13 mouse cellular contexts compared by ENCODE assay signal in genomic region chr15:99129956-99130910, GRCm38 (mm10). TPM values are rescaled to one million over a fixed set of nuclear protein-coding genes. Genes with fewer than 3 reads are reported as not detected.
DNase-seq lines count a peak whose midpoint lies in the region; ATAC-seq and TF ChIP-seq lines count a peak whose summit lies in the region.
"Had no signal": no experiment of that assay in that cellular context is flagged by ENCODE, and none has a peak within 500 bp of the region (broad histone marks: within the 10 kb centered on the region; RNA-seq: fewer than 3 reads in every experiment).

No protein-coding gene starts in this region.

- no peak for ATAC-seq in heart, embryonic 12.5 days (ENCODE audit: insufficient number of reproducible peaks, low FRiP score)
- ATAC-seq in midbrain, embryonic 11.5 days (ENCODE audit: low FRiP score): no peak
- no peak for ATAC-seq in midbrain, embryonic 16.5 days
- no peak for ATAC-seq in limb, embryonic 12.5 days (ENCODE audit: insufficient number of reproducible peaks, insufficient read depth, low FRiP score, low TSS enrichment, low read depth)

- H3K4me2 ChIP-seq in heart, embryonic 12.5 days: peak overlapping the region; percentile 26
- no peak overlapping the region for H3K4me2 ChIP-seq in midbrain, embryonic 11.5 days
- no peak overlapping the region for H3K4me2 ChIP-seq in midbrain, embryonic 16.5 days (ENCODE audit: low read length)
- H3K4me2 ChIP-seq in limb, embryonic 12.5 days: no peak overlapping the region

- H3K27ac ChIP-seq in heart, embryonic 12.5 days (ENCODE audit: poor library complexity, severe bottlenecking): peak overlapping the region; percentile 16; the same call in 1 of the 2 replicates
- no peak overlapping the region; the same call in 1 of the 2 replicates for H3K27ac ChIP-seq in midbrain, embryonic 11.5 days (ENCODE audit: low read depth, low read length)
- H3K27ac ChIP-seq in midbrain, embryonic 16.5 days (ENCODE audit: low read length): no peak overlapping the region
- peak overlapping the region; percentile 70 for H3K27ac ChIP-seq in limb, embryonic 12.5 days
- H3K27ac ChIP-seq in layer of hippocampus, adult 2 months: no peak overlapping the region
- H3K27ac ChIP-seq: heart, adult 2 months had no signal

- 62% methylated on average over 22 of the region's 22 CpGs for WGBS in heart, embryonic 12.5 days
- WGBS in midbrain, embryonic 11.5 days: 69% methylated on average over 22 of the region's 22 CpGs
- 62% methylated on average over 22 of the region's 22 CpGs for WGBS in midbrain, embryonic 16.5 days
- 61% methylated on average over 22 of the region's 22 CpGs for WGBS in limb, embryonic 12.5 days

- H3K27me3 ChIP-seq in heart, embryonic 12.5 days (replicated peaks): no peaks in the 10 kb centered on the region
- H3K27me3 ChIP-seq in midbrain, embryonic 11.5 days (ENCODE audit: control insufficient read depth, insufficient read depth, low read length): no peaks in the 10 kb centered on the region
- H3K27me3 ChIP-seq in midbrain, embryonic 16.5 days (ENCODE audit: control insufficient read depth, insufficient read depth, low read depth, low read length): no peaks in the 10 kb centered on the region
- no peaks in the 10 kb centered on the region for H3K27me3 ChIP-seq in limb, embryonic 12.5 days

- peaks cover 17% of the 10 kb centered on the region for H3K36me3 ChIP-seq in heart, embryonic 12.5 days
- no peaks in the 10 kb centered on the region for H3K36me3 ChIP-seq in midbrain, embryonic 11.5 days (ENCODE audit: control insufficient read depth, insufficient read depth, low read length)
- H3K36me3 ChIP-seq in midbrain, embryonic 16.5 days (ENCODE audit: control insufficient read depth, insufficient read depth, low read length): no peaks in the 10 kb centered on the region
- H3K36me3 ChIP-seq in limb, embryonic 12.5 days: peaks cover 20% of the 10 kb centered on the region; the same call in 1 of the 2 replicates

- peak overlapping the region; percentile 34; the same call in 1 of the 2 replicates for H3K9ac ChIP-seq in heart, embryonic 12.5 days
- no peak overlapping the region for H3K9ac ChIP-seq in midbrain, embryonic 11.5 days (ENCODE audit: low read length)
- H3K9ac ChIP-seq in midbrain, embryonic 16.5 days (ENCODE audit: low read depth, low read length): no peak overlapping the region
- 0 out of 2 replicates have a peak overlapping the region, but pooled peaks have one; percentile 19 for H3K9ac ChIP-seq in limb, embryonic 12.5 days (replicated peaks)

- TF ChIP-seq CTCF in layer of hippocampus, adult 2 months (conservative IDR thresholded peaks at IDR 0.05): no peak

- intact Hi-C loops in heart, postnatal 10 days (cut with DNase I): no loop called here

- H3K4me1 ChIP-seq in heart, embryonic 12.5 days (replicated peaks): peaks cover 43% of the 10 kb centered on the region
- peaks cover 19% of the 10 kb centered on the region for H3K4me1 ChIP-seq in midbrain, embryonic 11.5 days (ENCODE audit: control insufficient read depth, insufficient read depth, low read length)
- H3K4me1 ChIP-seq in midbrain, embryonic 16.5 days (ENCODE audit: control insufficient read depth, insufficient read depth, low read length): peaks cover 26% of the 10 kb centered on the region
- peaks cover 26% of the 10 kb centered on the region for H3K4me1 ChIP-seq in limb, embryonic 12.5 days (replicated peaks)

- no peaks in the 10 kb centered on the region for H3K9me3 ChIP-seq in heart, embryonic 12.5 days (replicated peaks)
- H3K9me3 ChIP-seq in midbrain, embryonic 11.5 days (ENCODE audit: control insufficient read depth, low read length): no peaks in the 10 kb centered on the region
- H3K9me3 ChIP-seq in midbrain, embryonic 16.5 days (replicated peaks; ENCODE audit: control insufficient read depth, low read length, poor library complexity, severe bottlenecking): no peaks in the 10 kb centered on the region
- no peaks in the 10 kb centered on the region for H3K9me3 ChIP-seq in limb, embryonic 12.5 days

- H3K4me3 ChIP-seq in heart, embryonic 12.5 days: no peak overlapping the region
- H3K4me3 ChIP-seq in midbrain, embryonic 11.5 days (ENCODE audit: low read depth, low read length): no peak overlapping the region
- H3K4me3 ChIP-seq in midbrain, embryonic 16.5 days (ENCODE audit: low read depth, low read length): no peak overlapping the region
- no peak overlapping the region for H3K4me3 ChIP-seq in limb, embryonic 12.5 days (replicated peaks)
- H3K4me3 ChIP-seq in layer of hippocampus, adult 2 months: no peak overlapping the region
- H3K4me3 ChIP-seq: heart, adult 2 months had no signal

- no peak for DNase-seq in heart, postnatal 10 days
- DNase-seq in midbrain, embryonic 11.5 days (ENCODE audit: low spot score, missing footprints): peak; percentile 89
- DNase-seq in thymus, postnatal 4 days: peak; percentile 45
- no peak for DNase-seq in layer of hippocampus, adult 2 months (ENCODE audit: low spot score in 2 of 2)
- no peak for DNase-seq in adrenal gland, postnatal 14 days
- DNase-seq: adrenal gland, adult 8-10 months; heart, adult 2 months; lung, postnatal 4 days had no signal

RNA-seq across cellular contexts. Expression of gene Spats2, which starts 4.5 kb away (rescaled TPM):
- 57.2 and 58.5 TPM in 2 replicates for polyA plus RNA-seq in heart, embryonic 12.5 days (2016; fragmentation: Nextera tagmentation; extraction: Ambion mirVana)
- total RNA-seq in heart, postnatal 10 days (2021): 10 to 100 TPM; 16.7 to 18.8 TPM
- polyA plus RNA-seq in midbrain, embryonic 11.5 days (2014; fragmentation: Nextera tagmentation; extraction: Ambion mirVana): 58.8 and 65.6 TPM in 2 replicates
- 28.0 and 32.2 TPM in 2 replicates for polyA plus RNA-seq in midbrain, embryonic 16.5 days (2015; fragmentation: Nextera tagmentation; extraction: Ambion mirVana)
- polyA plus RNA-seq in limb, embryonic 12.5 days (2016; fragmentation: Nextera tagmentation; extraction: Ambion mirVana): 78.7 and 79.2 TPM in 2 replicates
- total RNA-seq in layer of hippocampus, adult 2 months (2021): 10 to 100 TPM; 29.2 to 30.9 TPM
- total RNA-seq in adrenal gland, postnatal 14 days (2021): 18.5 and 19.9 TPM in 2 replicates

RNA-seq across cellular contexts. Expression of gene Dnajc22, which starts 37.3 kb away (rescaled TPM):
- polyA plus RNA-seq in heart, embryonic 12.5 days (2016; fragmentation: Nextera tagmentation; extraction: Ambion mirVana): 1.2 TPM in 2 replicates
- under 1 TPM; 0.37 to 0.98 TPM for total RNA-seq in heart, postnatal 10 days (2021)
- polyA plus RNA-seq in midbrain, embryonic 11.5 days (2014; fragmentation: Nextera tagmentation; extraction: Ambion mirVana): 0.46 and 0.50 TPM in 2 replicates
- polyA plus RNA-seq in midbrain, embryonic 16.5 days (2015; fragmentation: Nextera tagmentation; extraction: Ambion mirVana): 0.75 and 1.3 TPM in 2 replicates
- 1.2 and 1.7 TPM in 2 replicates for polyA plus RNA-seq in limb, embryonic 12.5 days (2016; fragmentation: Nextera tagmentation; extraction: Ambion mirVana)
- under 1 TPM in 1 of 2 experiments, not detected in 1; 0.31 TPM for total RNA-seq in layer of hippocampus, adult 2 months (2021)
- 7.1 and 13.9 TPM in 2 replicates for total RNA-seq in adrenal gland, postnatal 14 days (2021)

RNA-seq across cellular contexts. Expression of gene C1ql4, which starts 42.6 kb away (rescaled TPM):
- polyA plus RNA-seq in heart, embryonic 12.5 days (2016; fragmentation: Nextera tagmentation; extraction: Ambion mirVana): 0.34 and 0.46 TPM in 2 replicates
- not detected for total RNA-seq in heart, postnatal 10 days (2021)
- polyA plus RNA-seq in midbrain, embryonic 11.5 days (2014; fragmentation: Nextera tagmentation; extraction: Ambion mirVana): 5.0 and 6.2 TPM in 2 replicates
- 7.2 and 7.8 TPM in 2 replicates for polyA plus RNA-seq in midbrain, embryonic 16.5 days (2015; fragmentation: Nextera tagmentation; extraction: Ambion mirVana)
- polyA plus RNA-seq in limb, embryonic 12.5 days (2016; fragmentation: Nextera tagmentation; extraction: Ambion mirVana): 0.19 TPM in 1 of 2 replicates, not detected in the other
- total RNA-seq in layer of hippocampus, adult 2 months (2021): not detected
- not detected in 2 replicates for total RNA-seq in adrenal gland, postnatal 14 days (2021)
- total RNA-seq: adrenal gland, adult 8-10 months; heart, adult 2 months; layer of hippocampus, postnatal 25 days had no signal
- polyA plus RNA-seq: heart, adult 2 months; small intestine, adult 2 months had no signal

RNA-seq across cellular contexts. Expression of gene Troap, which starts 55.9 kb away (rescaled TPM):
- polyA plus RNA-seq in heart, embryonic 12.5 days (2016; fragmentation: Nextera tagmentation; extraction: Ambion mirVana): 27.2 and 28.0 TPM in 2 replicates
- total RNA-seq in heart, postnatal 10 days (2021): 1 to 10 TPM; 6.5 to 6.7 TPM
- polyA plus RNA-seq in midbrain, embryonic 11.5 days (2014; fragmentation: Nextera tagmentation; extraction: Ambion mirVana): 19.7 and 27.2 TPM in 2 replicates
- polyA plus RNA-seq in midbrain, embryonic 16.5 days (2015; fragmentation: Nextera tagmentation; extraction: Ambion mirVana): 3.2 and 4.9 TPM in 2 replicates
- polyA plus RNA-seq in limb, embryonic 12.5 days (2016; fragmentation: Nextera tagmentation; extraction: Ambion mirVana): 39.5 and 47.1 TPM in 2 replicates
- under 1 TPM; 0.36 to 0.64 TPM for total RNA-seq in layer of hippocampus, adult 2 months (2021)
- total RNA-seq in adrenal gland, postnatal 14 days (2021): 6.3 and 6.9 TPM in 2 replicates

Comparison
In these comparisons a context has a peak if more than half of its experiments do, and no peak if none do; other contexts are left out.
1. H3K27ac ChIP-seq: peak in heart, embryonic 12.5 days (single experiment) and limb, embryonic 12.5 days (single experiment); none in midbrain, embryonic 11.5 days (single experiment), midbrain, embryonic 16.5 days (single experiment) and layer of hippocampus, adult 2 months (single experiment).
2. H3K9ac ChIP-seq: peak in heart, embryonic 12.5 days (single experiment) and limb, embryonic 12.5 days (single experiment); none in midbrain, embryonic 11.5 days (single experiment) and midbrain, embryonic 16.5 days (single experiment).
3. DNase-seq: peak in midbrain, embryonic 11.5 days (single experiment) and thymus, postnatal 4 days (single experiment); none in heart, postnatal 10 days (0 of 2), layer of hippocampus, adult 2 months (0 of 2) and adrenal gland, postnatal 14 days (single experiment).